Mouse (Mus musculus): ENCODE measurements around the gene Zfp358. TPM values are rescaled to one million over a fixed set of nuclear protein-coding genes. Genes with fewer than 3 reads are reported as not detected.

Gene Zfp358
- total RNA-seq, 1 experiment from 2014 or later = 24.3 TPM

Other genes with a start within 250 kb of the Zfp358 start
- 127 and 144 TPM in 2 replicates for gene Insr, start 213.5 kb upstream of the Zfp358 start, total RNA-seq (2021)
- gene A430078G23Rik, start 139.7 kb upstream of the Zfp358 start, total RNA-seq (2021) = 0.27 TPM in 1 of 2 replicates, not detected in the other
- gene Arhgef18, start 100.1 kb upstream of the Zfp358 start, total RNA-seq (2021) = 30.6 and 53.5 TPM in 2 replicates
- 11.2 and 12.4 TPM in 2 replicates for gene Pex11g, start 25.5 kb upstream of the Zfp358 start, total RNA-seq (2021)
- not detected in 2 replicates for gene Tex45, start 22.3 kb upstream of the Zfp358 start, total RNA-seq (2021)
- 46.3 and 46.5 TPM in 2 replicates for gene Mcoln1, start 7.3 kb downstream of the Zfp358 start, total RNA-seq (2021)
- 41.7 and 63.8 TPM in 2 replicates for gene Pnpla6, start 22.2 kb downstream of the Zfp358 start, total RNA-seq (2021)
- not detected in 2 replicates for gene C330021F23Rik, start 74.9 kb downstream of the Zfp358 start, total RNA-seq (2021)
- gene Camsap3, start 94.2 kb downstream of the Zfp358 start, total RNA-seq (2021) = 7.0 and 10.0 TPM in 2 replicates
- gene Xab2, start 128.2 kb downstream of the Zfp358 start, total RNA-seq (2021) = 34.8 and 40.9 TPM in 2 replicates
- gene Pet100, start 128.4 kb downstream of the Zfp358 start, total RNA-seq (2021) = 90.3 and 117 TPM in 2 replicates
- not detected in 2 replicates for gene Pcp2, start 132.4 kb downstream of the Zfp358 start, total RNA-seq (2021)
- gene Stxbp2, start 137.8 kb downstream of the Zfp358 start, total RNA-seq (2021) = 123 and 133 TPM in 2 replicates
- 32.6 and 32.8 TPM in 2 replicates for gene Retn, start 162.6 kb downstream of the Zfp358 start, total RNA-seq (2021)
- gene Mcemp1, start 172.6 kb downstream of the Zfp358 start, total RNA-seq (2021) = 0.21 TPM in 1 of 2 replicates, not detected in the other
- 23.1 and 33.7 TPM in 2 replicates for gene Fcor, start 179.2 kb downstream of the Zfp358 start, total RNA-seq (2021)
- gene Trappc5, start 183.2 kb downstream of the Zfp358 start, total RNA-seq (2021) = 19.3 and 20.2 TPM in 2 replicates
- gene Fcer2a, start 201.0 kb downstream of the Zfp358 start, total RNA-seq (2021) = 0.18 TPM in 1 of 2 replicates, not detected in the other
- gene Clec4g, start 227.5 kb downstream of the Zfp358 start, total RNA-seq (2021) = not detected in 2 replicates

Measured in adrenal gland, postnatal 25 days (tissue).